8 mouse cellular contexts compared by ENCODE assay signal in genomic region chr6:7732754-7733708, GRCm38 (mm10). TPM values are rescaled to one million over a fixed set of nuclear protein-coding genes. Genes with fewer than 3 reads are reported as not detected.
DNase-seq lines count a peak whose midpoint lies in the region; ATAC-seq lines count a peak whose summit lies in the region.

No protein-coding gene starts in this region.

- no peaks in the 10 kb centered on the region for H3K27me3 ChIP-seq in forebrain, embryonic 13.5 days
- H3K27me3 ChIP-seq in hindbrain, embryonic 11.5 days (ENCODE audit: control insufficient read depth, insufficient read depth, low read length), result no peaks in the 10 kb centered on the region

- no peak overlapping the region for H3K4me3 ChIP-seq in forebrain, embryonic 13.5 days
- H3K4me3 ChIP-seq in hindbrain, embryonic 11.5 days (ENCODE audit: low read depth, low read length), result no peak overlapping the region

- 37% methylated on average over 12 of the region's 12 CpGs for WGBS in forebrain, embryonic 13.5 days
- 49% methylated on average over 12 of the region's 12 CpGs for WGBS in hindbrain, embryonic 11.5 days

- no peak overlapping the region for H3K9ac ChIP-seq in forebrain, embryonic 13.5 days
- no peak overlapping the region for H3K9ac ChIP-seq in hindbrain, embryonic 11.5 days (ENCODE audit: low read depth, low read length)

- no peaks in the 10 kb centered on the region for H3K36me3 ChIP-seq in forebrain, embryonic 13.5 days (ENCODE audit: poor library complexity, severe bottlenecking)
- H3K36me3 ChIP-seq in hindbrain, embryonic 11.5 days (ENCODE audit: control insufficient read depth, insufficient read depth, low read length), result no peaks in the 10 kb centered on the region

- peak; percentile 88 for ATAC-seq in forebrain, embryonic 13.5 days
- 0 out of 2 replicates have a peak, but pooled peaks have one; percentile 63 for ATAC-seq in hindbrain, embryonic 11.5 days (ENCODE audit: low FRiP score)

- H3K9me3 ChIP-seq in forebrain, embryonic 13.5 days (replicated peaks), result peaks cover 5% of the 10 kb centered on the region; the same call in 1 of the 2 replicates
- no peaks in the 10 kb centered on the region; the same call in 1 of the 2 replicates for H3K9me3 ChIP-seq in hindbrain, embryonic 11.5 days (ENCODE audit: control insufficient read depth, low read length)

- no peak overlapping the region for H3K4me2 ChIP-seq in forebrain, embryonic 13.5 days
- no peak overlapping the region for H3K4me2 ChIP-seq in hindbrain, embryonic 11.5 days (replicated peaks; ENCODE audit: low read depth, low read length)

- DNase-seq in MN1 (ENCODE audit: low spot score), result peak; percentile 73
- peak; percentile 89 for DNase-seq in c-Kit-positive CD71-positive TER-119-positive erythroid progenitor cells, embryonic 14.5 days (ENCODE audit: low spot score)
- peak; percentile 91 for DNase-seq in hindbrain, embryonic 11.5 days (ENCODE audit: low spot score)
- DNase-seq in layer of hippocampus, postnatal 36 days, result peak; percentile 80 to 85
- DNase-seq in lung, postnatal 36 days, result peak; percentile 95
- DNase-seq in retina, postnatal 1 day, result peak; percentile 83
- DNase-seq in urinary bladder, adult 18-20 months (ENCODE audit: low spot score in 2 of 2), result peak; percentile 70 to 76

- no peaks in the 10 kb centered on the region for H3K4me1 ChIP-seq in forebrain, embryonic 13.5 days
- H3K4me1 ChIP-seq in hindbrain, embryonic 11.5 days (replicated peaks; ENCODE audit: control insufficient read depth, insufficient read depth, low read length), result no peaks in the 10 kb centered on the region

- no peak overlapping the region for H3K27ac ChIP-seq in forebrain, embryonic 13.5 days
- no peak overlapping the region for H3K27ac ChIP-seq in hindbrain, embryonic 11.5 days (ENCODE audit: low read depth, low read length)

RNA-seq across cellular contexts. Expression of gene Asns, which starts 40.0 kb away (rescaled TPM):
- 35.2 and 46.4 TPM in 2 replicates for polyA plus RNA-seq in forebrain, embryonic 13.5 days (2015; fragmentation: Nextera tagmentation; extraction: Ambion mirVana)
- polyA plus RNA-seq in hindbrain, embryonic 11.5 days (2014; fragmentation: Nextera tagmentation; extraction: Ambion mirVana), result 57.2 and 63.3 TPM in 2 replicates
- total RNA-seq in layer of hippocampus, postnatal 36 days (2021), result 100 to 1,000 TPM in 1 of 2 experiments, 10 to 100 TPM in 1; 98.5 to 112 TPM
